Mouse (Mus musculus) forebrain, postnatal 0 days (tissue): Measurements from ENCODE around the gene Rab11fip5. TPM values are rescaled to one million over a fixed set of nuclear protein-coding genes. Genes with fewer than 3 reads are reported as not detected.

ENCODE experiments used
- ATAC-seq: fragments of 200-750 bp; cut with Nextera tagmentation; 2 replicates; pipeline ENCODE4 v1.8.0; 2017; ENCODE audit warnings: mild to moderate bottlenecking, moderate library complexity
- DNase-seq: peaks from one replicate; pipeline ENCODE4 v3.0.0-alpha.2; 2015
- H3K27ac ChIP-seq: fragments of 300-500 bp; sonication (generic); 2 replicates; pipeline ENCODE4 v1.5.1; 2014; ENCODE audit warnings: low read depth, mild to moderate bottlenecking, antibody characterized with exemption, low read length, moderate library complexity, mixed read lengths
- H3K27me3 ChIP-seq: fragments of 300-500 bp; sonication (generic); 2 replicates; pipeline ENCODE4 v1.6.1; 2014; ENCODE audit warnings: mild to moderate bottlenecking, low read length, mixed read lengths; ENCODE audit not compliant: insufficient read depth
- H3K36me3 ChIP-seq: fragments of 300-500 bp; sonication (generic); 2 replicates; pipeline ENCODE4 v1.6.1; 2014; ENCODE audit warnings: mild to moderate bottlenecking, moderate library complexity; ENCODE audit not compliant: insufficient read depth
- H3K4me1 ChIP-seq: fragments of 300-500 bp; sonication (generic); 2 replicates; pipeline ENCODE4 v1.6.1; 2014; ENCODE audit warnings: antibody characterized with exemption; ENCODE audit not compliant: insufficient read depth
- H3K4me2 ChIP-seq: fragments of 300-500 bp; sonication (generic); 2 replicates; pipeline ENCODE4 v1.6.1; 2014; ENCODE audit warnings: low read depth, mild to moderate bottlenecking, moderate library complexity
- H3K4me3 ChIP-seq: fragments of 300-500 bp; sonication (generic); 2 replicates; pipeline ENCODE4 v1.5.1; 2014; ENCODE audit warnings: low read depth, low read length, mixed read lengths
- H3K9ac ChIP-seq: fragments of 300-500 bp; sonication (generic); 2 replicates; pipeline ENCODE4 v1.6.1; 2014; ENCODE audit warnings: mild to moderate bottlenecking
- H3K9me3 ChIP-seq: fragments of 300-500 bp; sonication (generic); 2 replicates; pipeline ENCODE4 v1.6.1; 2016; ENCODE audit warnings: low read length
- CTCF ChIP-seq: sonication (generic); IDR thresholded peaks from 2 replicates; pipeline ENCODE4 v1.5.1; 2016; ENCODE audit warnings: antibody characterized with exemption, control low read depth, low read depth
- whole genome bisulfite sequencing: fragments of 180-500 bp; shearing (Covaris S2); extraction: QIAGEN DNeasy Blood & Tissue Kit; methylation state at CpG from one replicate; pipeline ENCODE4 v1.1.7; 2014; 5-methylcytosine and 5-hydroxymethylcytosine counted together
- polyA plus RNA-seq: library from polyadenylated mRNA; unstranded; fragments of >200 nt; fragmentation: Nextera tagmentation; extraction: Ambion mirVana; gene quantifications from 2 replicates; pipeline ENCODE4 v1.2.1, GENCODE M21; 2015
- total RNA-seq: library from RNA; depleted of rRNA; stranded (reverse); fragments of >200 nt; gene quantifications from 2 replicates; pipeline ENCODE4 v1.2.3, GENCODE M21; 2014

Gene Rab11fip5
- total and polyA plus RNA-seq, 2 experiments from 2014 or later = 19.8 to 41.2 TPM

DNA sequence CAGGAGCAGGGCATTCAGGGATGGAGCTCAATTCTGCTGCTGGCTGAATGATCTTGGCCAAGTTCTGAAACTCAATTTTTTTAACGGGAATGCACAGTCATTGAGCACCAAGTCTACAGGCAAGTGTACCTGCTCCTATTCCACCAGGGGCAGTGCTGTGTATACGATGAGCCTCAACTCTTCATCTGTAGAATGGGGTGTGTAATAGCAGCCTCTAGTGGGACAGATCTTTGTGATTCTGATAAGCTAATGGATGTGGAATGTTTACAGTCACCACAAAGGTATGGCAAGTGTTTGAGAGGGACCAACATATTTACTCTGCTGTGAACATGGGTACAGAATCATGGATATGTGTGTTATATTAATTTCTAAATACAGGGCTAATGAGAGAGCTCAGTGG lies 58.2 kb downstream of the Rab11fip5 start:
- Histone ChIP-seq H3K9me3 (no peaks in the 10 kb centered on the region), H3K27me3 (no peaks in the 10 kb centered on the region), H3K27ac (no peak overlapping the region), H3K4me1 (peaks cover 11% of the 10 kb centered on the region), H3K4me3 (no peak overlapping the region), H3K36me3 (0 out of 2 replicates have a peak, but pooled peaks cover 5% of the 10 kb centered on the region), H3K9ac (no peak overlapping the region), H3K4me2 (no peak overlapping the region)
- ATAC-seq (no peak), DNase-seq (no peak)
- WGBS = 81% methylated on average over 2 of the region's 2 CpGs
- TF ChIP-seq CTCF = peak; percentile 14; the same call in 1 of the 2 replicates

DNA sequence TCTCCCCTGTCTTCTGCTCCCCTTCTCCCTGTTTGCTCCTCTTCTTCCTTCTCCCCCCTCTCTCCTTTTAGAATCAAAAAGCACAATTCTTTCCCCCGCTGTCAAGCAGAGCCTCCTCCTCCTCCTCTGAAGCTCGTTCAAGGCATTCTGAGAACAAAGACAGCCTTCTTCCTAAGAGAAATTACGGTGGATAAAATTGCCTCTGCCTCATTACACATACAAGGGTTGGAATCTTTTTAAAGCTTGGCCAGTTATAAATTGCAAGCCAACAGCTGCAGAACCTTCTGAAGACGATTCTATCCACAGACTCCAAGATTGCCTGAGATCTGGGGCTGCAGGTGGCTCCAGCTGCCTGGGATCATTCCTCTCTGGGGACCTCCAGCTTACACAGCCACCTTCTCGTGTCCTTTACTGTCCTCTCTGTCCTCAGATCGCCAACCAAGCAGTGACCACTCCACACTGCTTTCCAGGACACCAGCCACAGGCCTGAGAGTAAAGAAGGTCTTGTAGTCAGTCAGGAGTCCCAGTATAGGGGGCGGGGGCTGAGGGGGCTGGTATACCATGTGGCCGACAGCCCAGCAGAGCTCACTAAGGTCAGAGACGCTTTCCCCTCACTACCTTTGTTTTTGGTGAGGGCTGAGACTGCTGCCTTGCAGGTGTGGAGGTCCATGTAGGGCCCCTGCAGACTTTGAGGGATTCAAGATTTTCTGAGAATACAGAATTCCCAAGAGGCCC lies 60.2 kb downstream of the Rab11fip5 start:
- WGBS = 22% methylated on average over 9 of the region's 9 CpGs
- H3K4me1 ChIP-seq = peaks cover 11% of the 10 kb centered on the region
- peak; percentile 83 for ATAC-seq
- no peak overlapping the region for H3K4me2 ChIP-seq
- H3K4me3 ChIP-seq = no peak overlapping the region
- 0 out of 2 replicates have a peak, but pooled peaks cover 5% of the 10 kb centered on the region for H3K36me3 ChIP-seq
- H3K9ac ChIP-seq = peak overlapping the region; percentile 32
- H3K9me3 ChIP-seq = no peaks in the 10 kb centered on the region
- TF ChIP-seq CTCF = no peak
- DNase-seq = peak; percentile 45
- no peaks in the 10 kb centered on the region for H3K27me3 ChIP-seq
- peak overlapping the region; percentile 88 for H3K27ac ChIP-seq

DNA sequence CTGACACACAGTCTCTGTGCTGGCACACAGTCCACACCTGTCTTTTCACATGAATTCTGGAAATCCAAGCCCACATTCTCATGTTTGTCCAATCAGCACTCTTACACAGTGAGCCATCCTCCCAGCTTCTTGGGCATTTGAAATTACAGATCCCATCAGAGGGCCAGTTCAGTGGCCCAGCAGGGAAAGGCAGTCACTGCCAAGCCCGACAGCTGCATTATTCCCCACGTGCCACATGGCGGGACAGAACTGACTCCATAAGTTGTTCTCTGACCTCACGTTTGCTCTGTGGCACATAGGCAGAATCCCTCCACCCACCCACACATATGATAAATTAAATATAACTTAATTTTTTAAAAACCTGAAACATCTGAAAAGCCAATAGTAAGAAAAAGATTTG lies 66.5 kb downstream of the Rab11fip5 start:
- no peak for TF ChIP-seq CTCF

DNA sequence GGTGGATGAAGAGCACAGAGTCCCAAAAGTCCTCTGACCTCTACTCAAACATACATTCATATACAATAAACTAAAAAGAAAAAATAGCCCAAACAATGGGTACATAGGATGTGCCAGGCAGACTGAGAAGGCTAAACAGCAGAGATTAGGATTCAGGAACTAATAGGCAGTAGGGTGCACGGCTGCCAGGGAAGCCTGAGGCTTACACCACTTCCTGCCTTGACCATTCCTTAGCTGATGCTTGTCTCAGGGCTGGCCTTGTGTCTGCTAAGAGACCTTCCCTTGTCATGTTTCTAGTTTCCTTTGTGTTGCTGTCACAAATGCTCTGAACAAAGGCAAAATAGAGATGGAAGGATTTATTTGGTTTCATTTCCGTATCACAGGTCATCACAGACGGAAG lies 68.1 kb downstream of the Rab11fip5 start:
- Histone ChIP-seq H3K4me1 (no peaks in the 10 kb centered on the region), H3K4me3 (no peak overlapping the region), H3K27ac (no peak overlapping the region), H3K9me3 (no peaks in the 10 kb centered on the region), H3K36me3 (0 out of 2 replicates have a peak, but pooled peaks cover 3% of the 10 kb centered on the region), H3K9ac (no peak overlapping the region), H3K27me3 (no peaks in the 10 kb centered on the region), H3K4me2 (no peak overlapping the region)
- DNase-seq (no peak), ATAC-seq (no peak)
- 91% methylated on average over 3 of the region's 3 CpGs for WGBS
- no peak for TF ChIP-seq CTCF

More for the DNA sequence above, 66.5 kb downstream of the Rab11fip5 start:
- Histone ChIP-seq H3K4me2 (no peak overlapping the region), H3K9me3 (no peaks in the 10 kb centered on the region), H3K36me3 (0 out of 2 replicates have a peak, but pooled peaks cover 3% of the 10 kb centered on the region), H3K27ac (no peak overlapping the region), H3K27me3 (no peaks in the 10 kb centered on the region), H3K4me3 (no peak overlapping the region), H3K4me1 (no peaks in the 10 kb centered on the region), H3K9ac (no peak overlapping the region)
- 57% methylated on average over 4 of the region's 4 CpGs for WGBS
- ATAC-seq = no peak
- DNase-seq = no peak

DNA sequence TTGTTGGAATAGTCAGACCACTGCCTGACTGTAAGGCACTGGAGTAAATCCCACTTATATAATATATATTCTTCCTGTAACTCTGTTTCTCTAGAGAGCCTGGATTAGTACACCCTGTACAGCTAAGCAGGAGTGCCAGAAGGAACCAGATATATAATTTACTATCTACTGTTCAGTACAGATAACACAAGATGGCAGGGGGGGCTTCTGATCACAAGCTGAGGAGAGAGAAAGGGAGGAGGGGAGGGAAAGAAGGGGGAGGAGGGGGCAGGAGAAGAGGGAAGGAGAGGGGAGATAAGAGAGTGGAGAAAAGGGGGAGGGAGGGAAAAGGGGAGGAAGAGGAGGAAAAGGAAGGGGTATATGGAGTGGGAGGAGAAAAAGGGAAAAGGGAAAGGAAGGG lies 68.6 kb downstream of the Rab11fip5 start:
- no peaks in the 10 kb centered on the region for H3K27me3 ChIP-seq
- H3K36me3 ChIP-seq = 0 out of 2 replicates have a peak, but pooled peaks cover 3% of the 10 kb centered on the region
- no peak for ATAC-seq
- H3K9me3 ChIP-seq = no peaks in the 10 kb centered on the region
- no peaks in the 10 kb centered on the region for H3K4me1 ChIP-seq
- no peak for TF ChIP-seq CTCF
- no peak overlapping the region for H3K4me2 ChIP-seq
- no peak overlapping the region for H3K27ac ChIP-seq
- DNase-seq = no peak
- no peak overlapping the region for H3K9ac ChIP-seq
- H3K4me3 ChIP-seq = no peak overlapping the region

DNA sequence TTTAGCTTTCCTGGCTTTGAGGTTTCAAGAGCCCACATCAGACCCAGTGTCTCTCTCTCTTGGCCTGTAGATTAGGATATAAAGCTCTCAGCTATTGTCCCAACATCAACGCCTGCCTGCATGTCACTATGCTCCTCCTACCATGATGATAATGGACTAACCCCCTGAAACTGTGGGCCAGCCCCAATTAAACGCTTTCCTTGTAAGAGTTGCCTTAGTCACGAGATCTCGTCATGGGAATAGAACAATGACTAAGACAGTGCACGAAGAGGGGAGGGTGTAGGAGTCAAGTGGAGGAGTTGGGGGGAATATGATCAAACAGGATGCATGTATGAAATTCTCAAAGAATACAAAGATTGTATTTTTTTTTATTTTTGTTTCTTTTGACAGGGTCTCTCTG lies 69.5 kb downstream of the Rab11fip5 start:
- Histone ChIP-seq H3K9me3 (no peaks in the 10 kb centered on the region), H3K9ac (no peak overlapping the region), H3K36me3 (0 out of 2 replicates have a peak, but pooled peaks cover 3% of the 10 kb centered on the region), H3K4me3 (no peak overlapping the region), H3K27ac (no peak overlapping the region), H3K4me2 (no peak overlapping the region), H3K27me3 (no peaks in the 10 kb centered on the region), H3K4me1 (no peaks in the 10 kb centered on the region)
- ATAC-seq (no peak), DNase-seq (no peak)
- WGBS = 33% methylated on average over 5 of the region's 5 CpGs
- no peak for TF ChIP-seq CTCF

DNA sequence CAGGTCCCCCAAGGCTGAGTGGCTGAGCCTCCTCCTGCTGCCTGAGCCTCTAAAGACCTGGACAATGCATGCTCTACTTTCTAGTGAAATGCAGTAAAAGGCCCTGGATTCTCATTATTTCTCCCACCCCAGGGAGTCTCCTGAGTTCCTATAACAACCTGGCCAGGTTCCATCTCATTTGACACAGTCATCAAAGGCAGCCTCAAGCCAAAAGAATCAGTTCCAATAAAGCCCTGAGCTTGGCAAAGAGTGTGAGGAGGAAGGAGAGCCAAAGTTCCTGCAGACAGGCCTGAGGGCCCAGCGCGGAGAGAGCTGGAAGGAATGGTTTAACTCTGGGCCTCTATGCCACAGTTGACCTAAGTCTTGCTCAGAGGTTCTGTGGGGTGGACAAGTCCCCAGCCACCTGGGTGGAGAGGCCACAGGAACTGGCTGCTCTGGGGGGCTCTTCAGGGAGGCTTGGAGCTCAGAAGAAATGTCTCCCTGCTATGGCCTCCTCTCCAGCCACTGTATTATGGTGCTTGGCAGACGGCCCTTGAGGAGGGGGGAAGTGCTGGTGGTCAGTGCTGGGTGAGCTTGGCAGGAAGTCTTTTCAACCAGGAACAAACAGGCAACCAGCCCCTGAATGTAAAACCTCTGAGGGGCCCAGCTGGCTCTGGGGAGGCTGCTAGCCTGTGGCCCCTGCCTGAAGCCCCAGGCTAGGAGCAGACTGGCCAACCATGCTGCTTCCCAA lies 71.9 kb downstream of the Rab11fip5 start:
- peak; percentile 84 for DNase-seq
- H3K9me3 ChIP-seq = peaks cover 3% of the 10 kb centered on the region; the same call in 1 of the 2 replicates
- H3K4me3 ChIP-seq = no peak overlapping the region
- peak overlapping the region; percentile 70 for H3K27ac ChIP-seq
- no peak for TF ChIP-seq CTCF
- 0 out of 2 replicates have a peak, but pooled peaks cover 3% of the 10 kb centered on the region for H3K36me3 ChIP-seq
- ATAC-seq = peak; percentile 90
- H3K9ac ChIP-seq = no peak overlapping the region
- no peaks in the 10 kb centered on the region for H3K27me3 ChIP-seq
- no peaks in the 10 kb centered on the region for H3K4me1 ChIP-seq
- no peak overlapping the region for H3K4me2 ChIP-seq
- WGBS = 13% methylated on average over 3 of the region's 3 CpGs
